Mouse (Mus musculus) lung, postnatal 4 days (tissue): ENCODE results near the gene Eef1a1.
"Not testable (repeated sequence)": the region's sequence is repeated elsewhere in the genome, so short reads cannot be mapped to it uniquely, and the experiment has no call there.

Experiments used
- DNase-seq, 2 experiments: peaks; one replicate each; pipeline ENCODE4 v3.0.0; 2021

Eef1a1 gene

GRCm38 (mm10) chr9:78488890-78489420 lies at the start of gene Eef1a1:
Gene Eef1a1 (minus strand): TSS chr9:78489151.
- peak; percentile 68 to 73 for DNase-seq

DNA sequence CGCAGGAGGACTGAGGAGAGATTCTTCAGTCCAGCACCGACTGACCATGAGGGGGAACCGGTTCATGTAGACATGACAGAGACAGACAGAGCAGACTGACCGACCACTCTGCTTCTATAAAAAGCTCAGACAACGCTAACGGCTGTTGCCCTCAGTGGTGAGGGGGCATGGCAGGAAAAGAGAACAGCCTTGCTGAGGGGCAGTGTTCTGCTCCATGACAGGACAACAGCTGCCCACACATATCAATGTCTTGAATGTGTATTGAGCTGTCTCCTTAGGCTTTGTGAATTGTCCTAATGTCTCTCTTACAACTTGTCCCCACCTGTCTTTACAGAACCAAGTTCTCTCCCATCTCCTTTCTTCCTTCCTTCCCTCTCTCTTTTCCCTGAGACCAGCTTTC lies 49.5 kb upstream of the Eef1a1 start:
- DNase-seq, result no peak

GRCm38 (mm10) chr9:78537154-78537873 lies 48.4 kb upstream of the Eef1a1 start:
- no peak for DNase-seq

DNA sequence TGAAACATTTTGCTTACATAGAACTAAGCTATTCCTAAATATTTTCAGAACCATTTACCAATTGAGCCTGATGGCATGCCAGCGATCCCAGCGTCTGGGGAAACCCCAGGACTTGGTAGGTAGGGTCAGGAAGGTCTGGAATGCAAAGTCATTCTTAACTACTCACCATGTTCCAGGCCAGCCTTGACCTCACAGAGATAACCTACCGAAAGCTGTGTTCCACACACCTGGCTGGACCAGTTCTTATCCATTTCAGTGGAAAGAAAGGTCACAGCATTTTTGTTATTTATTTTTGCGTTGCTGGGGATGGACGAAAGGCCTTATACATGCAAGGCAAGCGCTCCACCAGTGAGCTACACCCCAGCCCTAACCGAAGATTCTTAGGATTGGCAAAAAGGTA lies 45.7 kb upstream of the Eef1a1 start:
- no peak for DNase-seq

GRCm38 (mm10) chr9:78533296-78533935 lies 44.5 kb upstream of the Eef1a1 start:
- peak; percentile 83 to 89 for DNase-seq

- DNase-seq, result peak in 1 of 2 experiments; percentile 42
Observed at GRCm38 (mm10) chr9:78532341-78532819, 43.4 kb upstream of the Eef1a1 start.

DNA sequence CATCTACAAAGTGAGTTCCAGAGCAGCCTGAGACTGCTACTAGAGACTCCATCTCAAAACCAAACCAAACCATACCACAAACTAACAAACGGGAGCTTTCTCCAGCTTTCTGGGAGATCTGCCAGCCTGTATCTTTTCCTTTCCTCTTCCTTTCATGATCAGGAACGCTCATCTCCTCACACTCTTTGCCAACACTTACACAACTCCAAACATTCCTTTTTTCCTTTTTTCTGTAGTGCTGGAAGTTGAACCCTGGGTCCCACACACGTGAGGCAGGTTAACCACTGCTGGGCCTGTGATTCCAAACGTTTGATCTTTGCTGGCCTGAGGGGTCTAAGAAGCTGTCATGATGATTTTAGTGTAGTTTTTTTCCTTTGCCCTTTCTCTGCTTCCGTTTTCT lies 42.9 kb upstream of the Eef1a1 start:
- DNase-seq, result no peak

DNA sequence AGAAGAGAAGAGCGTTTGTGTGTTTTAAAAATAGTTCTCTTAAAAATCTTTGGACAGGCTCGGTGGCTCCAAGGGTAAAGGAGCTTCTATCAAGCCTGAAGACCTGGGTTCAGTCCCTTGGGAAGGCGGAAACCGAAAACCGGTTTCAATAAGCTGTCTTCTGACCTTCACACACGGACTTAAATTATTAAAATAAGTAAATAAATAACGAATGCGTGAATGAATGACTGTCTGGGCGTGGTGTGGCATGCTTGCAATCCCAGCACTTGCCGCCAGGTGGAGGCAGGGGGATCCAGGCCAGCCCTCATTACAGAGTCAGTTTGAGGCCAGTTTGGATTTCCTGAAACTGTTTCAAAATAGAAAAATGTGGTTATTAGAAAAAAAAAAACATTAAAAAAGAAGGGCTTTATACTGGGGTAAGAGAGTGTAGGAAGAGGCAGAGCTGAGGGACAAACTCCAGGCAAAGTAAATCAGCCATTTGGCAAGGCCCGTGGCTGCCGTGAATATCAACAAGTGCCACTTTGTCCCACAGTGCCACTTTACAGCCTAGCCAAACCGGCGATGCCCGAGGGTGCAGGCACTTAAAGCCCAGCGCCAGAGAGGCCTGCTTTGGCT lies 38.9 kb upstream of the Eef1a1 start:
- DNase-seq, result peak; percentile 85 to 91

- DNase-seq, result peak; percentile 88 to 92
Observed at GRCm38 (mm10) chr9:78527301-78527761, 38.4 kb upstream of the Eef1a1 start.

DNA sequence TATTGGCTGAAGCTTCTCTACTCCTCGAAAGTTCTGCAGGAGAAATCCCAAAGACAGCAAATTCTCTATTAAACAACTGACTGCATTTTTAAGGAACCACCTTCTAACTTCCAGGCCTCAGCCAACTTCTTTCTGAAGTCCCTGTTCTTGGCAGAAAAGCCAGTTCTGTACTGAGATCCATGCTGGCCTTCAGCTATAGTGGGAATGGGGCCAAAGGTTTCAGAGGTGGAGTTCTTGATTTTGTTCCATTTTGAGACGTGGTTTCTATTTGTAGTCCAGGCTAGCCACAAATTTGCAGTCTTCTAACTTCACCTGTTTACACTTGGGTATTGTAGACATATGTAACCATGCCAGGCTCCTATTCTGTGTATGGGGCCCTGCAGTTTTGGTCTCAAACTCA lies 37.3 kb upstream of the Eef1a1 start:
- no peak for DNase-seq

DNA sequence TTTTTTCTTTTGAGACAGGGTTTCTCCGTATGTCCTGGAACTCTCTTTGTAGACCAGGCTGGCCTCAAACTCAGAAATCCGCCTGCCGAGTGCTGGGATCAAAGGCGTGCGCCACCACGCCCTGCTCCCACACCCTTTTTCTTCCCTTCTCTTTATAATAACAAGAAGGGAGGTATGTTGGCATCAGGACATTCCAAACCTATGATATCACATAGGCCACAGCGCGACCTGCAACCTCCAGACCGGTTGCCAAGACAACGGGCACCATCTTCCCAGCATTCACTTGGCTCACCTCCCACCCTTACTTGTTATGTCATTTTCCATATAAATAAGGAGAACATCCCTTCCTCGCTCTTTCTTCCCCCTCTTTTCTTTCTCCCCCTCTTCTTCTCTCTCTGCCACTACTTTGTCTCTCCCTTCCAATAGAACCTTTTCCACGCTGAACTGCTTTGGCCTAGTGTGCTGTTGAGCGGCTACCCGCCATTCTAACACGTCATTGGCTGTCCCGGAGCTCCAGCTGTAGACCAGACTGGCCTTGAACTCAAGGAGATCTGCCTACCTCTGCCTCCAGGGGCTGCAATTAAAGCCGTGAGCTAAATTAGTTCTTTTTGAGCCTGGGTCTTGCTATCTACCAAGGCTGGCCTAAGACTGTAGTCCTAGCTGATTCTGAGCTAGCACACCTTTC lies 36.6 kb upstream of the Eef1a1 start:
- no peak for DNase-seq

DNA sequence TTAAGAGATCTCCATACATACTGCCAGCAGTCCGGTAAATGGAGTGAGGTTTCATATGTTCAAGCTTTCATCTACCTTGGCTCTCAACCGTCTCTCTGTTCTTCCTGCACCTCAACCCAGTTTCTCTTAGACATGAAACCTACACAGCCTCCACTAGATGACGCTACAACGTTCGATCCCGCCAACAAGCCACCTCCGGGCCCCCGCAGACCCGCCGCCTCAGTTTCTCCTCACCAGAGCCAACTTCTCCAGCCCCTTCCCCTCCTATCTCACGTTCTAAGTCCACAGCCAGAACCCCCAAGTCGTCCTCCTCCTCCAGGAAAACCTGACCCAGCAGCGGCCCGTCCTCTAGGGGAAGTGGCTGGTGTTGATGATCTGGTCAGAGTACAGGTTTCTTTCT lies 32.7 kb upstream of the Eef1a1 start:
- peak; percentile 35 to 59 for DNase-seq

DNA sequence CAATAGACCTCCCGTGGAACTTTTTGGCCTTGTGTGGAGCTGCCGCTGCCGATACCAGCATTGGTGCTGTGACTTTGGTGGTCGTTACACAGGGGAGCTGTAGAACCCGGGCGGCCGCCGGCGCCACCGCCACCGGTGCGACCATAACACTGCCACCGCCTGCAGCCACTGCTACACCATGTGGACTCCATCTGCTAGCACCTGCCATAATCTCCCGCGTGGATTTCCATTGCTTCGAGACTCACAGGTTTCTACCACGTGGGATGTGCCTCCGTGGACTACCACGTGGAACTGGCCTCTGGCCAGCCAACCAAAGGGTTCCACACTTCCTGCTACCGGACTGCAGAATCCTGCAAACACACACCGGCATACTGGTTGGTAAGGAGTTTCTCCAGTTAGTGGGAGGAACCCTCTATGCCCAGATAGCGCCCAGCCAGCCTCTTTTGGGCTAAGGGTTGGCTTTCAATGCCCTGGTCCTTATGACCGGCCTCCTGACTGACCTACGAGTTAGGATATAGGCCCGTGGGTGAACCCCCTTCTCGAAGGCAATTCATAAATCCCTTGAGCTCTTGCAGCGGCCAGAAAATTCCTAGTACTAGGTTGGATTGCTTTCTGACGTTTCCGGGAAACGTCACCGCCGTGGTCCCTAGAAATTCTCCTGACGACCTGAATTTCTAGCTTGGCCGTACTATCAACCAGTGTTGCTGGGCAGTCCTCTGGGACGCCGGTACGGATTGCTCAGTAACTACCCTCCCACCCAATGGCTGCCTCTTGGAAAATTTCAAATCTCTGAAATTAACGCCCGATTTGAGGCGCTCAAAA lies 32.0 kb upstream of the Eef1a1 start:
- DNase-seq, result peak; percentile 69 to 79

GRCm38 (mm10) chr9:78520127-78520779 lies 31.3 kb upstream of the Eef1a1 start:
- peak; percentile 56 to 58 for DNase-seq

DNA sequence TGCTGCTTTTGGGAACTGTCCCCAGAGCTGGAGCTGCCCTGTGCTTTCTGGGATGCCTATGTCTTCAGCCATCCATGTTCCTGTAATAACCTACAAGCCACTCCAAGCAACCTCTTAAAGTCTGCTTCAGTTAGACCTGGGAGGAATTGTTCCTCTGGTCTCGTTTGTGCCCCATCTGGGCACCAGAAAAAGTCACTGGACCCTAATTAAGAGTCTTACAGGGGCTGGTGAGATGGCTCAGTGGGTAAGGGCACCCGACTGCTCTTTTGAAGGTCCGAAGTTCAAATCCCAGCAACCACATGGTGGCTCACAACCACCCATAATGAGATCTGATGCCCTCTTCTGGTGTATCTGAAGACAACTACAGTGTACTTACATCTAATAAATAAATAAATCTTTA lies 28.3 kb upstream of the Eef1a1 start:
- DNase-seq, result not testable (repeated sequence)

DNA sequence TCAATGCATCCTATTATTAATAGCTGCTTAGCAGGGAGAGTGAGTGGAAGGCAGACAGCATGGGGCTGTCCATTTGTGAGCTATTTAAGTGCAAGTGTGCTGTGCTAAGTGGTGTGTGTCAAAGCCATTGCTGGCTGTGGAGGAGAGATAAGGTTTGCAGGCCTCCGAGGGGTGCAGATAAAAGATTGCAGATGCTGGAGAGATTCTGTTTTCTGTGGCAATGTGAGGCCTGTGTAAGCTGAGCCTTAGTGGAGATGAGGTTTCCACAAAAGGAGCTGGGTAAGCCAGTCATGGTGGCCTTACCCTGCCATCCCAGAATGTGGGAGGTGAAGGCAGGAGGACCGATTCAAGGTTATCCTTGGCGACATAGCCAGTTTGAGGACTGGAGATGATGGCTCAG lies 27.2 kb upstream of the Eef1a1 start:
- no peak for DNase-seq

- DNase-seq, result no peak
Observed at GRCm38 (mm10) chr9:78514681-78515080, 25.7 kb upstream of the Eef1a1 start.

GRCm38 (mm10) chr9:78513776-78514500 lies 25.0 kb upstream of the Eef1a1 start:
- no peak for DNase-seq

DNA sequence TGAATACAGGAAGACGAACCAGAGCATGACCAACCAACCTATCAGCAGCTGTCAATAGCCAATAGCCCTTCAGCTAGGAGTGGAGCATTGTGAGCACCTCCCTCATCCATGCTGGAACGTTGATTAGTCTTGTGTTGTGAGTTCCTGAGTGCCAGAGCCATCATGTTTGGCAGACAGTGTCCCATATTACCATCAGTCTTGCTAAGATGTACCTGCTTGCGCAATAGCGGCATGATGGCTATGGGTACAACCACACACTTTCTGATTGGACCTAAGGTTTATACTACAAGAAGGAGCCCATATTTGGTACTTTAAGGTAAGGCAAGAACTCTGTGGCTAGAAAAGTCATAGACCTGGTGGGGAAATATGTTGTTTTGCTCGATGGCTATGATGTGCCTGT lies 22.8 kb upstream of the Eef1a1 start:
- DNase-seq, result no peak

- DNase-seq, result no peak
Observed at GRCm38 (mm10) chr9:78508106-78508786, 19.3 kb upstream of the Eef1a1 start.
